Mouse (Mus musculus) midbrain, embryonic 12.5 days (tissue): ENCODE measurements around the gene Gm7876. TPM values are rescaled to one million over a fixed set of nuclear protein-coding genes. Genes with fewer than 3 reads are reported as not detected.
"Not testable (repeated sequence)": the region's sequence is repeated elsewhere in the genome, so short reads cannot be mapped to it uniquely, and the experiment has no call there.

ENCODE experiments used
- ATAC-seq: fragments of 200-750 bp; cut with Nextera tagmentation; 2 replicates; pipeline ENCODE4 v1.8.0; 2017; ENCODE audit warnings: low read depth, moderate TSS enrichment, moderate library complexity; ENCODE audit not compliant: low FRiP score
- H3K27ac ChIP-seq: fragments of 300-500 bp; sonication (generic); replicated peaks from 2 replicates; pipeline ENCODE4 v1.5.1; 2016; ENCODE audit warnings: mild to moderate bottlenecking
- H3K27me3 ChIP-seq: fragments of 300-500 bp; sonication (generic); 2 replicates; pipeline ENCODE4 v1.6.1; 2016; ENCODE audit warnings: mild to moderate bottlenecking
- H3K36me3 ChIP-seq: fragments of 300-500 bp; sonication (generic); 2 replicates; pipeline ENCODE4 v1.6.1; 2016
- H3K4me1 ChIP-seq: fragments of 300-500 bp; sonication (generic); 2 replicates; pipeline ENCODE4 v1.6.1; 2016
- H3K4me2 ChIP-seq: fragments of 300-500 bp; sonication (generic); replicated peaks from 2 replicates; pipeline ENCODE4 v1.6.1; 2016; ENCODE audit warnings: mild to moderate bottlenecking, moderate library complexity
- H3K4me3 ChIP-seq: fragments of 300-500 bp; sonication (generic); 2 replicates; pipeline ENCODE4 v1.5.1; 2016; ENCODE audit warnings: mild to moderate bottlenecking
- H3K9ac ChIP-seq: fragments of 300-500 bp; sonication (generic); replicated peaks from 2 replicates; pipeline ENCODE4 v1.6.1; 2016; ENCODE audit warnings: mild to moderate bottlenecking, moderate library complexity
- H3K9me3 ChIP-seq: fragments of 300-500 bp; sonication (generic); 2 replicates; pipeline ENCODE4 v1.6.1; 2016; ENCODE audit warnings: mild to moderate bottlenecking
- WGBS: fragments of 180-500 bp; shearing (Covaris S2); methylation state at CpG from one replicate; pipeline ENCODE4 v1.1.7; 2016; 5-methylcytosine and 5-hydroxymethylcytosine counted together
- polyA plus RNA-seq: library from polyadenylated mRNA; unstranded; fragments of >200 nt; fragmentation: Nextera tagmentation; extraction: Ambion mirVana; gene quantifications from 2 replicates; pipeline ENCODE4 v1.2.1, GENCODE M21; 2016

The Gm7876 gene
- polyA plus RNA-seq, result not detected in 2 replicates

GRCm38 (mm10) chr14:4708938-4709337, at the start of gene Gm7876:
Gene Gm7876, plus strand, starts transcription at chr14:4709238.
- not testable (repeated sequence) for H3K27me3 ChIP-seq, H3K9ac ChIP-seq, H3K4me1 ChIP-seq, ATAC-seq, H3K9me3 ChIP-seq, H3K36me3 ChIP-seq, H3K4me3 ChIP-seq, H3K27ac ChIP-seq, H3K4me2 ChIP-seq
- 69% methylated on average over 1 of the region's 2 CpGs for WGBS

DNA sequence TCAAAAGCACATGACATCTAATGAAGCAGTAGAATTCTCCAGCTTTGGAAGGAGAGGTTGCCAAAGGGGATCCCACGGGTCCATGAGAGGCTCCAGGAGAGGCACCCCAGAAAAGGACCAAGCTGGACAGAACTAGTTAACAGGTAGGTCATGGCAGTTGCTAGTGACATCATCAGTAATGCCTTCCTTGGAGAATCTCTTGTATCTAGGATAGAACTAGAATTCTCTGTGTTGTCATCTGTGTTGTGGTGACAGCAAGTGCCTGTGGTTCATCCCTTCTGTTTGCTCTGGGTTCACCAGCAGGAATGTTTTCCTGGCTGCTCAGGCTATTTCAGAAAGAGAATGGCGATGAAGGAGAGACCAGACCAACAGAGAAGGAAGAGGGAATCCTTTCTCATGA, 45.1 kb upstream of the Gm7876 start, which contains the start of gene Gm3239:
TSS of gene Gm3239 (plus strand) at position 301 of the 400 bp plus-strand sequence.
- not testable (repeated sequence) for H3K9ac ChIP-seq, H3K27me3 ChIP-seq, H3K9me3 ChIP-seq, H3K4me2 ChIP-seq, H3K27ac ChIP-seq, H3K4me1 ChIP-seq, H3K36me3 ChIP-seq, ATAC-seq, H3K4me3 ChIP-seq
- no CpG with 5 or more reads among the region's 2 CpGs for WGBS

GRCm38 (mm10) chr14:4726038-4726880, 17.2 kb downstream of the Gm7876 start, which contains the start of gene Gm3252:
Gene Gm3252, plus strand, starts transcription at chr14:4726775.
- H3K4me1 ChIP-seq, H3K36me3 ChIP-seq, H3K9me3 ChIP-seq, ATAC-seq, H3K9ac ChIP-seq, H3K27ac ChIP-seq, H3K27me3 ChIP-seq: not testable (repeated sequence)
- 6% methylated on average over 4 of the region's 47 CpGs for WGBS
- peak within 1 kb of the TSS; percentile 46 for H3K4me2 ChIP-seq
- H3K4me3 ChIP-seq, result peak within 1 kb of the TSS; percentile 34

Other genes with a start within 250 kb of the Gm7876 start
- not detected in 2 replicates for gene Gm3182, start 227.5 kb upstream of the Gm7876 start, polyA plus RNA-seq
- gene Gm3047, start 153.8 kb upstream of the Gm7876 start, polyA plus RNA-seq, result not detected in 2 replicates
- not detected in 2 replicates for gene Gm8159, start 76.9 kb upstream of the Gm7876 start, polyA plus RNA-seq
- gene Gm3239, start 45.0 kb upstream of the Gm7876 start, polyA plus RNA-seq, result 0.22 TPM in 1 of 2 replicates, not detected in the other
- gene Gm3252, start 17.5 kb downstream of the Gm7876 start, polyA plus RNA-seq, result 0.55 and 0.68 TPM in 2 replicates
- not detected in 2 replicates for gene Gm9602, start 67.1 kb downstream of the Gm7876 start, polyA plus RNA-seq
- gene Gm3269, start 128.9 kb downstream of the Gm7876 start, polyA plus RNA-seq, result not detected in 2 replicates
- 0.60 and 1.9 TPM in 2 replicates for gene Gm3264, start 146.3 kb downstream of the Gm7876 start, polyA plus RNA-seq
- not detected in 2 replicates for gene Gm3278, start 183.2 kb downstream of the Gm7876 start, polyA plus RNA-seq